Mouse (Mus musculus) ovary, postnatal 14 days (tissue): Measurements from ENCODE around the gene Nhs.

ENCODE experiments used
- DNase-seq: peaks from one replicate; pipeline ENCODE4 v3.0.0; 2022; ENCODE audit warnings: low spot score

Nhs gene

DNA sequence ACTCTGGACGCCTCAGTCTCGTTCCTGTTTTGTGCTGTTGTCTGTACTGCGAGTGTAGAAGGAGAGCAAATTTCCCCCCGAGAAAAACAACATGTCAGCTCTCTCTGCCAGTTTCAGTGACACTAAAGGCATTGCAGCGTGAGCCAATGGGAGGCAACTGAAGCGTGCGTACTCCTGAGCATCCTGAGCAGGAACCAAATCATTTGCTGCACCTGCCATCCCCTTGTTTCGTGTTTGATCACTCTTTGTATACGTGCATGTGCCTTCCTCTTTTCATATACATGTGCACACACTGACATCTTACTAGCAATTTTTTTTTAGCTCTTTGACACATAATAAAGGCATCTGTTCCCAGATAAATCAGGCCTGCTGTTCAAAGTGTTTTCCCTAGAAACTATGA is 142.1 kb downstream of the Nhs start:
- no peak for DNase-seq

DNA sequence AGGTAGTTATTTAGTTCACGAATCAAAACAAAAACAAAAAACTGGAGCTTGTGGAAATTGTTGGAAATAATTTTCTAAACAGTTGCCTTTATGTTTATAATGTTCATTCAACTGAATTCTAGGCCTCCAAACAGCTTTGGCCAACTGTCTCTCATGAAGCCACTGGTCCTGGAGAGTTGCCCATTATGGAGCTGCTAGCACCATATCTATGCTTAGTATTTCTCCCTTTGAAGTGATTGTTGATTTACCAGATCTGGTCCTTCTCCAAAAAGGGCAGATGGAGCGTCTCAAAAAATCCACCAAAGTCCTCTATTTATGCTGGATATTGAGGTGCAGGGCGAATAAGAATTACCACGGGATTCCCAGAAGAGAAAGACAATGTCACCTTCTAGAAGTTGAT is 147.0 kb downstream of the Nhs start:
- DNase-seq, result no peak

- DNase-seq, result no peak
Observed at GRCm38 (mm10) chrX:162009876-162010275, 149.7 kb downstream of the Nhs start.

GRCm38 (mm10) chrX:162003818-162004217 is 155.7 kb downstream of the Nhs start:
- DNase-seq, result no peak

DNA sequence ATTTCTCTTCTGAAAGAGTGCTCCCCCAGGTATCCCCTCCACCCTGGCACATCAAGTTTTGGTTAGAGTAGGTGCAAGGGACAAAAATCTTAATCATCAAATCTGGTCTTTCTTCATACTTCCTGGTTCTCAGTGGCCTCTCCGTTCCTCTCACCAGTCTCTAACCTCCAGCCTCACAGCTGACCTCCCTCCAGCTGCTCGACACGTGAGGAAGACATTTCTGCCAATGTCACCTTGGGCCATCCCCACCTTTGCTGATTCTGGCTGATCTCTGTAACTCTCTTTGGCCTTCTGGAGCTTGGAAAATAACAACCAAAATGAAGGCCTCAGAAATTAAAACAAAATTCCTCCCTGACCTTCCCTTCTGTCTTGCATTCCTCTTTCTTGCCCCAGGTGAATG is 160.7 kb downstream of the Nhs start:
- no peak for DNase-seq

- DNase-seq, result no peak
Observed at GRCm38 (mm10) chrX:161997170-161997795, 162.2 kb downstream of the Nhs start.

DNA sequence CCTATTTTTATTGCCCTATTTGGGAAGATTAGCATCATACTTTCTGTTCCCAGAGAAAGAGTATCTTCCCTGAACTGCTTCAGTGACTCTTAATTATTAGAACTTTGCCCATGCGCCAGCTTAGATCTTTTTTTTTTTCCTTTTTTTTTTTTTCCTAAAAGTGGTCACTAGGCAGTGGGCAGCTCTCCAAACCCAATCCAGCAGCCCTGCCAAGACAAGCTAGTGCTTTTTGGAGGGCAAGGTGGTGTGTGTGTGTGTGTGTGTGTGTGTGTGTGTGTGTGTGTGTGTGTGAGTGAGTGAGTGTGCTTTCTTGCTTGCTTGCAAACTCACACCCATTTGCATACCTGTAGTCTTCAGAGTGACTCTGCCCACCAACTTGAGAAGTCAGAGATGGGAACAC is 169.4 kb downstream of the Nhs start:
- DNase-seq, result no peak

GRCm38 (mm10) chrX:161984961-161985360 is 174.6 kb downstream of the Nhs start:
- no peak for DNase-seq

- no peak for DNase-seq
Observed at GRCm38 (mm10) chrX:161981399-161981798, 178.1 kb downstream of the Nhs start.

DNA sequence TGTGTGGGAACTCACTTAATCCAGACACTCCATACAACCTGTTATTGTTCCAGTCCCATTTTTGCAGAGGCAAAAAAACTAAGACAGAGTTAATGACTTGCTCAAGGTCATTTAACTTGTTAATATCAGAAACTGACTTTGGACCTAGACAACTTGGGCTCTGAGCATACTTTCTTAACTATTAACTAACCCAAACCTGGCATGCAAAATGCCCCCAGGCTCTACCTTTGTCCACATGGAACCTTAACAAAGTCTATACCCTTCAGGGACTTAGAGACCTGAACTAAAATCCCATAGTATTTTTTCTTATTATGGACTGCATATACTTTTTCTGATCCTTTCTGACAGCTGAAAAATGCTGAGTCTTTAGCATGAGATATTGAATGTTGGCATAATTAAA is 179.6 kb downstream of the Nhs start:
- DNase-seq, result no peak

DNA sequence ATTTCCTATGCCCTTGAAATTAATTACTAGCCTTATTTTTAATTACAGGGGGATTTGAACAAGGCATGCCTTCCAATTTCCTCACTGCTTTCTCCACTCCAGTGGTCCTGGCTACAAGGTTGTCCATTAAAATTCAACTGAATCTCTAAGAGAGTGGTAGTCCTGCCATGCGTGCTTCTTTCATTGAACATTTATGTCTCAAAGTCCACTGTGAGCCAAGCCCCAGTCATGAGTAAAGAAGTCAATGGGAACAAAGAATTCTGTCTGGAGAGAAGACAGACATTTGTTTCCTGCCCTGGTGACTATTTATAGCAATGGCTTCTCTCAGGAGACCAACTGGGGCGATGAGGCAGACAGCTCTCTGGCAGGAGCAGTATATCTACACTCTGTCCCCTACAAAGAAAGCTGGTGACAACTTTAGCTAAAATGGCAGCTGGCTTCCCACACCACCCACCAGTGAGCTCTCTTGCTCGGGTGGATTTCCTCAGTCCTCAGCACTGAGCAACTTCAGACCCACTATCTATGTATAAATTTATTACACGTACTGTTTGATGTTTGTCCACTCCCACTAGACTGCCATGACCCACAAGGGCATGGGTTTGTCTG is 182.2 kb downstream of the Nhs start:
- DNase-seq, result no peak

- no peak for DNase-seq
Observed at GRCm38 (mm10) chrX:161976376-161976775, 183.2 kb downstream of the Nhs start.

- no peak for DNase-seq
Observed at GRCm38 (mm10) chrX:161973572-161973971, 186.0 kb downstream of the Nhs start.

- no peak for DNase-seq
Observed at GRCm38 (mm10) chrX:161972723-161973122, 186.8 kb downstream of the Nhs start.

DNA sequence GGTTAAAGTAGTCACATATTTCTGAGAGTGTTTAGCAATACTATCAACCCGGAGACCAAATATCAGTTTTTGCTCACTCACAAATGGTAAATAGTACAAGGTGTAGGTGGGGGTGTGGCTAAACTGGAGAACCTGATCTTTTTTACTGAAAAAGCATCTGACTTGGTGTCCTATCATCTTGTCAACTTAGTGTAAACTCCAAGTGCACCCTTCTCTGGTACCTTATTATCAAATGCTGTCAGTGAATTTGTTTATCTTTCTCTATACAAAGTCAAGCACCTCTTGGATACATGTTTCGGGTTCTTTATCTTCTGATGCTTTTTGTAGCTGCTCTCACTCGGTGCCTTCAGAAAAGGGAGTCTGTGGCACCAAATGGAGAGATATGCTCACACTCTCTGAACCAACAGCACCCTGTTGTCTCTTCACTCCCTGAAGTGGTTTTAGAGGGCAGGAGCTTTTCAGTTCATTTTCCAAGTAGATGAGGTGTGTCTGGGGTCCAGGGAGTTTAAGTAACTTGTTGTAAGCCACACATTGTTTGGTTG is 187.5 kb downstream of the Nhs start:
- no peak for DNase-seq

- DNase-seq, result no peak
Observed at GRCm38 (mm10) chrX:161971131-161971530, 188.4 kb downstream of the Nhs start.

DNA sequence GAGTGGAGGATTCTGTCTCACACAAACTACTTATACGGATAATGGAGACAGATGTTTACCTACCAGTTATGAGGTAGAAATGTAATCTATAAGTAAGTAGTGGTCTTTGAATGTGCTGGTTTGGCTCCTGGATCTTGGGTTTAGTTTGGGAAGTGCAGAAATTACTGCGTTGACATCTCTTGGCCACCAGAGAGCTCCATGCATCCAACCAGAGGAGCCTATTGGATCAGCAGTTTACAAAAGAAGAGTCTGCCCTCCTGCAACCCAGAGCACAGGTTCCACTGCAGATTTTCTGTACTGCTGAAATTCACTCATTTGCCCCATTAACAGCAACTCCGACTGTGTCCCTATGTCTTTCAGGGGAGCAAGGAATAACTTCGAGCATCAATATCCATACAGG is 191.8 kb downstream of the Nhs start:
- DNase-seq, result no peak

DNA sequence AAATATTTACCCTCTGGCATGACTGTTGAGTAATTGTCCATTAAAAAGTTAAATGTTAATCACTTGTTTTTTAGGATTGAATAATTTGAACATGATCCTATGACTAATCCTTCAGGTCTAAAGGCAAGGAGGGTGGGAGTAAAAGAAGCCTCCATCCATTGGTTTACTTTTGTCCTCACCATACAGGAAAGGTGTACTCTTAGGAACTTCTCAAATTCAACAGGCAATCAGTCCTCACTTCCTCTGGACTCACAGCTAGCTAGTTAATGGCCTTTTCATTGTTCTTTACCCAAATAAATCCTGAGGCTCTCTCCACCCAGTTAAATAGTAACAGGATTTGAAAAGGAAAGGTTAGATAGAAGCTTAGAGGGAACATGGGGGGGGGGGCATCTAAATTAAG is 196.2 kb downstream of the Nhs start:
- no peak for DNase-seq

GRCm38 (mm10) chrX:161962855-161963254 is 196.7 kb downstream of the Nhs start:
- no peak for DNase-seq

DNA sequence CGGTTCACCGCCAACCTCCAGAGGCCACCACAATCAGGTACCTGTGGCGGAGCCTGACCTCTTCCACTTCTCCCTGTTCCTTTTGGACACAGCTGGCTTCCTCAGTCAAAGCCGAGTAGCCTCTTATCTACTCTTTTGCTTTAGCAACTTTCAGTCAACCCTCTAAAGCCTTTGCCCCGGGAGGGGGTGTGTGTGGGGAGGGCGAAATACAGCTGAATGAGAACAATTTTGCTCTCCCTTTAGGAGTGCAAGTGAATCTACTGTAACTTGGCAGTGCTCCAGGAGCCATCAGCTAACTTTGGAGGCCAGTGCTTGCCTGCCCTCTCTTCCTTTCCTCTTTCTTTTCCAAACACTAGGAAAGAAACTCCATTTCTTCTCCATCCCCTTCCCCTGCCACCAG is 197.8 kb downstream of the Nhs start:
- no peak for DNase-seq

DNA sequence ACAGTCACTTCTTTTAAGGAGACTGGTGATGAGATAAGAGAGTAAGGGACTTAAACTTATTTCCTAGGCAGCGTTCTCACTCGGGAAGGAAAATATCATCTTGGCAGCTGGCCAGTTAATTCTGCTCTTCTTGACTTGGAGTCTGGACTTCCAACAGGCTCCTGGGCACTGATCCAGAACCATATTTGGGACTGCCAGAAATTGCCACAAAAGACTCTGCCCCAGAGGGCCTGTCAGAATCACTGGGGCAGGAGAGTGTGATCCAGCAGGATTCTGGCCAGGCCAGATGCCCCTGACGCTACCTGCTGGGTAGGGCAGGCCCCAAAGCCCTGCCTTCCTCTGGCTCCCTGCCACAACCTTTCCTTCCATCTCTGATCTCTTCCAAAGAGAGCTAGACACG is 198.4 kb downstream of the Nhs start:
- DNase-seq, result peak; percentile 17

GRCm38 (mm10) chrX:161952356-161952755 is 207.2 kb downstream of the Nhs start:
- DNase-seq, result no peak

DNA sequence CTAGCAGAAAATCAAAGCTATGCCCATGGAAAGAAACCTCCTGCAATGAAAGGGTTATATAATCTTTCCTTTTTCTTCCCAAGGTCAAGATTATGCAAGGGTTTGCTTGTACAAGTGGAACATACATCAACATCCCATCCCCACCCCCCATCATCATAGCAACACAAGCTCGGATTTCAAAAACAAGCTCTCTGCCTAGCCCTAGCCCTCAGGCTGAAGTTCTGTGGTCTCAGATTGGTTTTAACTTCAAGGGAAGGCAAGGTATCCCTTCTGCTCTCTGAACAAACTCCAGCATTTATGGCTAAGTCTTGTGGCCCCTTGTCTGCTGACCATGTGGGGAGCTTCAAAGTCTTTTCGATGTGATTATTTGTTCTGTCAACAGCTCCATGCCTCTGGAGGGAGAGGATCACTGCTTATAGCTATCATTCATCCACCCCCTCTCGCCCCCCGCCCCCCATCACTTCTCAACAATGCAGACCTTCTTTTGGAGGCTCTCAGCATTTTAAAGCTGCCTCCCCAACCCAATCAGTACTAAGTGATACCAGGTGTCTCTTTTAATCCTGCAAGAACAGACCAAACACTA is 216.3 kb downstream of the Nhs start:
- DNase-seq, result no peak

GRCm38 (mm10) chrX:161940696-161941095 is 218.8 kb downstream of the Nhs start:
- DNase-seq, result no peak
